Mouse (Mus musculus) olfactory bulb, adult 2 months (tissue): Measurements from ENCODE around the gene Lrrc23.

Source experiments
- CTCF ChIP-seq: fragments of 200-500 bp; IDR thresholded peaks from 2 replicates; pipeline ENCODE4 v1.5.1; 2012; ENCODE audit warnings: low read depth, mild to moderate bottlenecking, low read length, moderate library complexity; ENCODE audit not compliant: insufficient read depth
- POLR2A ChIP-seq: fragments of 200-500 bp; IDR thresholded peaks from 2 replicates; pipeline ENCODE4 v1.6.1; 2012; ENCODE audit warnings: mild to moderate bottlenecking, low read depth, low read length, moderate library complexity; ENCODE audit not compliant: insufficient read depth

GRCm38 (mm10) chr6:124757909-124758848 is 21.3 kb downstream of the Lrrc23 start:
- TF ChIP-seq POLR2A: no peak
- no peak for TF ChIP-seq CTCF
